Mouse (Mus musculus) megakaryocyte-erythroid progenitor cell, adult 5-6 weeks (primary cell): ENCODE data around the gene Arhgef19. TPM values are rescaled to one million over a fixed set of nuclear protein-coding genes. Genes with fewer than 3 reads are reported as not detected.

Experiments used
- ATAC-seq: replicated peaks from 2 replicates; pipeline ENCODE4 v1.8.0; 2016; ENCODE audit warnings: mild to moderate bottlenecking, inconsistent platforms; ENCODE audit not compliant: severe bottlenecking, poor library complexity, low FRiP score, low TSS enrichment
- total RNA-seq, 2 experiments: library from RNA; stranded (forward) in 1 of 2; stranded (reverse) in 1 of 2; fragments of 200-1000, 215-1000 nt in 1 of 2; fragments of >200 nt in 1 of 2; fragmentation: Nextera tagmentation in 1 of 2; gene quantifications; 2 replicates each; pipeline ENCODE4 v1.2.3; 2014 to 2017

The Arhgef19 gene
- total RNA-seq, 2 experiments from 2014 or later = not detected

DNA sequence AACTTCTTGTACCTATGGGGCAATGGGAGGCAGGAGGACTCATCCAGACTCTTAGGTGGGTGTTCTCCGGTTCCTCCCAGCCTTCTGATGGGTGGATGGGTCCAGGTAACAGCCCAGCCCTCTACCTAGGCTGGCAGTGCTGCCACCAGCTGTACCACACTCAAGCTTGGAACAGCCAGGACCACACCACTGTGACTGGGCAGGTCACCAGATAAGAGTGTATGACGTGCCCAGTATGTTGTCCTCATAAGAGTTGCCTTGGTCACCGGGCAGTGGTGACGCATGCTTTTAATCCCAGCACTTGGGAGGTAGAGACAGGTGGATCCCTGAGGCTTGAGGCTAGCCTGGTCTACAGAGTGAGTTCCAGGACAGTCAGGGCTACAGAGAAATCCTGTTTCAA lies 6.1 kb upstream of the Arhgef19 start:
- ATAC-seq = no peak

DNA sequence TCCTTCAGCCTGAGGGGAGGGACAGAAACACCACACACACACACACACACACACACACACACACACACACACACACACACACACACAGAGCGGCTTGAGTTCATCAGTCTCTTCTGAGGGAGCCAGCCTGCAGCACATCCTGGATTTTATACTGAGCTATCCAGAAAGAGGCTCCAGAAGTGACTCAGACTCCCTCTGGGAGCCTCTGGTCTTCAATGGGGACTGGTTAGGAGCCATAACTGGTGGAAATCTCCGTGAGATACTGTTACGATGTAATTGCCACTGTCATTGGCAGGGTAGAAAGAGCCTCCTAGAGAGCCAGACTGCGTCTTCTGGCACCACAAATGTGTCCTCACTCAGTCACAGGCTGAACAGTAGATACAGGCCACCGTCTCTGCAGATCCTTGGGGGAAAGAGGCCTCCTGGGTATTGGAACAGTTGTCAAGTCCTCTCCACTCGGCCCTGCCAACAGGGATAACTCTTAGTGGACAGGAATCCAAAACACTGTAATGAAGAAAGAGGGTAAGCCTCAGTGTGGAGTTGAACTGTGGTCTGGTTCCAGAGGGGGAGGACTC lies 3.7 kb upstream of the Arhgef19 start:
- no peak for ATAC-seq

- no peak for ATAC-seq
These were observed 2.4 kb upstream of the Arhgef19 start for GRCm38 (mm10) chr4:141236856-141237255.

GRCm38 (mm10) chr4:141238492-141239387 lies 559 bp upstream of the Arhgef19 start:
- peak; percentile 39 for ATAC-seq

GRCm38 (mm10) chr4:141240617-141241016 lies 1.3 kb downstream of the Arhgef19 start:
- ATAC-seq = peak; percentile 60

DNA sequence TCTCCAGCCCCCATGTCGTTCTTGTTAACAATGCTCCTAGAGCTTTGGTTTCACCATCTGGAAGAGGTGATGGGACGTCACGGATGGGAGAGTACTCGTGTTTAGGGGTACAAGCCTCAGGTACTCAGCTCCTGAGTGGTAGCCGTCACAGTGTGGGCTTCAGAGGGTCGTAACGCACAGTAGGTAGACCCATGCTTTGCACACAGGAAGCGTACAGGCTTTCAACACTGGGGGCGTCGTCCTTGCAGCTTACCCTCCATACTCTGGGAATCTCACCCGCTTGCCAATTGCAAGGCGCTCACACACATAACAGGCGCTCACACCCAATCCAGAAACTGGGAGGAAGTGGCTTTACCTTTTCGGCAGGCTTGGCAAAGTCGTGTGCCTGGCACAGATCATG lies 2.6 kb downstream of the Arhgef19 start:
- ATAC-seq = no peak

DNA sequence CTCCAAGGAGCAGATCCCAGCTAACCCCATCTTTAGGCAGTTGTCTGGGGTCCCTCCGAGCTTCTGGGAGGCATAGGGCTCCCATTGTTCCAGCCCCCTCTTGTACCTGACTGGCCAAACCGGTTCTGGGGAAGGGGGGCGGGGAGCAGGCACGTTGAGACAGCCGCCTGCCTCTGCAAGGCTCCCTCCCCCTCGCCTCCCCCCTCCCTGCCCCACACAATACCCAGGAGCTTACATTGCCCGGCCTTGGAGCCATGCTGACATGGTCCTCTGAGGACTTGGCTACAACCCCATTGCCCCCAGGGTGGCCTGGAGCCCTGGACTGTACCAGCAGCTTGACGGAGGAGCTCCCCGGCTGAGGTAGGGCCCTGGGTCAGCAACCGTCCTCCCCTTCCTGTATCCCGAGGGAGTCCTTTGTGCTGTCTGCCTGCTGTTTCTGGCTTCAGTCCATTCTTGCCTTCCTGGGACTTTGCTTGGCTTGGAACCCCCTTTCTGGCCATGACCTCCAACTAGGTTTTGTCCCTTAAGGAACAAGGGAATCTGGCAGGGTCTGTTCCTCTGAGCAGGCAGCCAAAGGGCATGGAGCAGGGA lies 3.4 kb downstream of the Arhgef19 start:
- ATAC-seq = no peak

DNA sequence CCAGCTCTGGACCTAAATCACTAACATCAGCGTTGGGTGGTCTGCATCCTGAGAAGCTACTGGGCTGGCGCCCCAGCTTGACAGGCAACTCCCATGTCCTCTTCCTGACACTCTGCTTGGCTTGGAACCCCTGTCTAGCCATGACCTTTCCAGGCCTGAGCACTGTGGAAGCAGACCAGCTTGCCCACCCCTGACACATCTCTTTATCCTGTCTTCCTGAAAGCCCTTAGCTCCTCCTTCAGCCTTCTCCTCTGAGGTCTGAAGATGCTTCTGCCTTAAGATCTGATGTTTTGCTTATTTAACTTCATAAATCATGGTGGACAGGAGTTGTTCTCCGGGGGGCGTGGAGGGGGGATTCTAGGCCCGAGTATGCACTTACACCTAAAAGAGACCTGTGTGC lies 4.3 kb downstream of the Arhgef19 start:
- ATAC-seq = no peak

GRCm38 (mm10) chr4:141244401-141244800 lies 5.1 kb downstream of the Arhgef19 start:
- ATAC-seq = no peak

DNA sequence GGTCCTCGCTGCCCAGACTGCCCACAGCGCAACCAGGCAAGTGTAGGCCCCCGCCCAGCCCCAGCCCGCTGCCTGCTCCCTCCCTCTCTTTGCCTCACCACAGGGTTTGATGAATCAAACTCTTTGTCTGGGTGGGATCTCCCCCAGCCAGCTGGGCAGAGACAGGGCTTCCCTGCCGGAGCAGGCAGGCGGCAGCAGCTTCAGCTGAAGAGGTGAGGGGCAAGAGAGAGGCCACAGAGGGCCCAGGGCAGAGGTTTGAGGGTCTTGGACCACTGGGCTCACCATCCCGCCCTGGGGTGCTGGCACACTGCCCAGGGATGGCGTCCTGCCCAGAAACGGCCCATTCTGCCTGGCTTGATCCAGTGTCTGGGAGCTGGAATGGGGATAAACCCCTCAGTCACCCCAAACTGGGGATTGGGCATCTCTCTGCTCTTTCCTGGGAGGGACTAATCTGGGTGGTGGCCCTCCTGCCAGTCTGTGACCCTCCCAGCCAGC lies 5.7 kb downstream of the Arhgef19 start:
- ATAC-seq = no peak

DNA sequence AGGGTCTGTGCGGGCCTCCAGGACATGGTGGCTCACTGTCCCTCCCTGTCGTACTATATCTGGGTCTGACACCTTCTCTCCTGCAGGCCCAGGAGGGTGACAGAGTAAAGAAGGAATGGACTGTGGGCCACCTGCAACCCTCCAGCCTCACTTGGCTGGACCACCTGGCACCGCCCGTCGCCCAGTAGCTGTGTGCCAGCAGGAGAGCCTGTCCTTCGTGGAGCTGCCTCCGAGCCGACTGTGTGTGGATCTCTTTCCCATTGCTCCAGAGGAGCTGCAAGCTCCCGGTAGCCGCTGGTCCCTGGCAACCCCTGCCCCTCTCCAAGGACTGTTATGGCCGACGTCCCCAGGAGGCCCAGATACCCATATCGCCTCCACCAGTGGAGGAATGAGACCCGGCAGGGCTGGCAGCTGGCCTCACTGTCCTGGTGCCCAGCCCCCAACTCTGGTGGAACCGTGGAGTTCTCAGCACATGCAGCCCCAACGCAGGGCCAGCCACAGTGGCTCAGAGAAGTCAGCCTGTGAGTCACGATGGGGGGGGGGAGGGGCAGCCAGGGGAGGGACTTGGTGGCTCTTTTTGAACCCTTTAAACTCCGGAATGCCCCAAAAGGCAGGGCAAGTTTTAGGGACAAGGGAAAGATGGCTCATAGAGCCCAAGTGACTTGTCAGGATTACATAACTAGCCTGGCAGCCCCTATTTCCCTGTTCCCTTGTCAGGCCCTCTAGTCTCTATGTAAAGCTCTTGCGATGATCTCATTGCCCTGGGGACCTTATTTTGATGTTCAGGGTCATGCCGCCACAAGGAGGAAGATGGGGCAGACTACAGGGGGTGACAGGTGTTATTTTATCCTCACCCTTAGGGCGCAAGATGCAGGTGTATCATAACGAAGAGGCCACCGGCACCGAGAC lies 7.0 kb downstream of the Arhgef19 start:
- ATAC-seq = no peak

DNA sequence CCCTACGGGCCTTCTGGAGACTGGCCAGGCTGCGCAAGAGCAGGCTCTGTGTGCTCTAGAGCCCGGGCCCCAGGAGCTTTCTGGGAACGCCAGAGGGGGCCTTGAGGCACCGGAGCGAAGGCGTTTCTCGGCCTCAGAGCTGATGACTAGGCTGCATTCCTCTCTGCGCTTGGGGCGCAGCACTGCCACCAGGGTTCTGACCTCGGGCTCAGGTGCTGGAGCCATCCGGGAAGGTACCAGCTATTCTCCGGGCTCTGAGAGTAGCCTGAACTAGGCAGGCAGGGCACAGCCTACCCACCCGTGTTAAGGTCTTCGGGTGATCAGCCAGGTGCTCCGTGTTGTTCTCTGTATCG lies 7.7 kb downstream of the Arhgef19 start:
- ATAC-seq = no peak

DNA sequence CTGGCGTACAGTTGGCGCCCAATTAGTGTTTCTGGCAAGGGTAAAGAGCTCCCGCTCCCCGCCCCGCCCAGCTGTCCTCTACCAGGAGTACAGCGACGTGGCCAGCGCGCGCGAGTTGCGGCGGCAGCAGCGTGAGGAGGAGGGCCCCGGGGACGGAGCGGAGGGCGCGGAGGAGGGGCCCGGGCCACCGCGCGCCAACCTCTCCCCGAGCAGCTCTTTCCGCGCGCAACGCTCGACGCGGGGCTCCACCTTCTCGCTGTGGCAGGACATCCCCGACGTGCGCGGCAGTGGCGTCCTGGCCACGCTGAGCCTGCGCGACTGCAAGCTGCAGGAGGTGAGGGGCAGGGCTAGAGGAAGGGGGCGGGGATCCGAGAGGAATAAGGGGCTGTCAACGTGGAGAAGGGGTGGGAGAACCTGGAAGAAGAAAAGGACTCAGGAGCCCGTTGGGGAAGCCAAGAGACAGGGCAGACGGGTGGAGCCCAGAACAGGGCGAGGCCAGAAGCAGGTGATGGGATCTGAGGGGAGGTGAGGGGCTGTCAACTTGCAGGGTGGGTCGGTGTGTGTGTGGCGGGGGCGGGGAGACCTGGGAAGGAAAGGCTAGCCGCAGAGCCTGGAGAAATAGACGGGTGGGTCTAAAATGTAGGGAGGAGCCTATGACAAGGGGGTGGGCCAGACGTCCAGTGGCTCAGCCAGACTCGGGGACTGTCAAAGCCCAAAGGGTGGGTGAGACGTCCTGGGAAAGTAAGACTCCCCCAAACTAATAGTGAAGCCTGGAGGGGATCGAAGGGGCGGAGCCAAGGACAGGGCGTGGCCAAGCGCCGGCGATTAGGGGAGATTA lies 8.7 kb downstream of the Arhgef19 start:
- ATAC-seq = no peak

DNA sequence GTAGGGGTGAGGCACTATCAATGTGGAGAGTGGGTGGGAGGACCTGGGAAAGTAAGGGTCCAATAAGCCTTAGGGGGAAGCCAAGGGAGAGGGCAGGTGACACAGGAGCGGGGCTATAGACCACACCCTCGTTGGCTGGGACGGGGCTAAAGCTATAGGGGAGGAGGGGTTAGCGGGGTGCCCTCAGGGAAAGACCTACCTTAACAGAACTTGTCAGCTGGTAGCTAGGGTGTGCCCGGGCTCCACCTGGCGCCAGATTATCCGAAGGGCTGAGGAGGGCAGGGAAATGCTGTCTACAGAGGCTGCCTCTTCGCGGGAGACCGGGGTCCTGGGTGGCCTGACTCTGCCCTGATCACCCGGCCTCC lies 9.3 kb downstream of the Arhgef19 start:
- ATAC-seq = peak; percentile 35

DNA sequence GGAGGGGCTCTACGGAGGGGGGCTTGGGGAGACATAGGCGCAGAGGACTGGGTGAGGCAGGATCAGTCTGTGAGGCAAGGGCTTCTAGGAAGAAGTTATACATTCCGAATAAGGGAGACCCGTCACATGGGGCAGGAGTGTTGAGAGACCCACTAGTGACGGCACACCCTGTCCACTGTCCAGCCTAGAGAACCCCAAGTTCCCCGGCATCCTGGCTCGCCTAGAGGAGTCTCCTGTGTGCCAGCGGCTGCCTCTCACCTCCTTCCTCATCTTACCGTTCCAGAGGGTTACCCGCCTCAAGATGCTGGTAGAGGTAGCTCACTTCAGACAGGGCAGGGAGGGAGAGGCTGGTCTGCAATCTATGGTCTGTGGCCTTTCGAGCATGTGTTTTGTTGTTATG lies 10.1 kb downstream of the Arhgef19 start:
- no peak for ATAC-seq

DNA sequence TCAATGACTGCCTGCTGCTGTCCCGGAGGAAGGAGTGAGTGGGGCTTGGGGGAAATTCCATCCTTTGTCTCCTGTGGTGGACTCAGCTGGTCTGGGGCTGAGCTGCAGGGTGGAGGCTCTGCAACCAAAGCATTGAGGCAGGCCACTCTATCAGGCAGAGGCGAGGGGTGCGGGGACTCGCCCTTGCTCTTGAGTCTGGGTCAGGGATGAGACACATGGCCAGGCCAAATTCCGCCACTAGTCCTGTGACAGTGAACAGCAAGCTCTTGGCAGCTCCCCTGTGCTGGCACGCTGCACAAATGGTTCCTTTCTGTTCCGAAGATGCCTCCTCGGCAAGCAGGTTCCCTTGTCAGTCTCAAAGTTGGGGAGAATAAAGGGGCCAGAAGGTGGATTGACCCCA lies 11.8 kb downstream of the Arhgef19 start:
- no peak for ATAC-seq

- ATAC-seq = no peak
These were observed 13.3 kb downstream of the Arhgef19 start for GRCm38 (mm10) chr4:141252641-141253040.

GRCm38 (mm10) chr4:141254234-141254633 lies 14.9 kb downstream of the Arhgef19 start:
- no peak for ATAC-seq

DNA sequence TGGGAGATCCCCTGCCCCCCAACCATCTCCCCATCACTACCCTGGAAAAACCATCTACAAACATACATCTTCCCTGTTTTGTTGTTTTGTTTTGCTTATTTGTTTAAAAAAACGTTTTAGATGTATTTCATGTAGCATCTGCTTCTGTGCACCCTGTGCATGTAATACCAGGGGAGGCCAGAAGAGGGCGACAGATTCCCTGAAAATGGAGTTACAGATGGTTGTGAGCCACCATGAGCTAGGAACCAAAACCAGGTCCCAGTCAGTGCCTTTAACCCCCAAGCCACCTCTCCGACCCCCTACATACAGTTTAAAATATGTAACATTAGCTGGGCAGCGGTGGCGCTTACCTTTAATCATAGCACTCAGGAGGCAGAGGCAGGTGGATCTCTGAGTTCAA lies 18.1 kb downstream of the Arhgef19 start:
- ATAC-seq = no peak
